Mouse (Mus musculus): ENCODE data around the gene Enpp5.

DNA sequence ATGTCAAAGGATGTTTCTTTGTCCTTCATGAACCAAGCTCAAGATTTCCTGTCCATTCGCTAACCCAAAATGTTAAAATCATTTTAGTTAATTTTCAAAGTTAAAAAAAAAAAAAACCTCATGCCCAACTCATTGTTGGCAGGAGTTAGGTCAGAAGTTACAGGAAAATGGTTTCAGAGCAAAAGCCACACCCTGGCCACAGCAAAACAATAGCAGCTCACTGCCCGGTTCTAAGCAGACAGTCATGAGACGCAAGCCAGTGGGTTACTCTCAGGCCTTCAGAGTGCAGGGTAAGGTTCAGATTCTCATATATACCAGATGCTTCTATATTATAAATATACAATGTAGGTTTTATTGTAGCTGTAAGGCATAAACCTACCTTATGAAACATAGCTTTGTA, 29.7 kb downstream of the Enpp5 start:
- TF ChIP-seq CTCF (conservative IDR thresholded peaks at IDR 0.05; ENCODE audit: insufficient read depth, insufficient read length, low read depth, low read length) = no peak
- no peak for TF ChIP-seq POLR2A (IDR thresholded peaks at IDR 0.05; ENCODE audit: low read depth, low read length)

Measured in kidney, adult 2 months (tissue).